Mouse (Mus musculus): Measurements from ENCODE around the gene Clstn2.

DNA sequence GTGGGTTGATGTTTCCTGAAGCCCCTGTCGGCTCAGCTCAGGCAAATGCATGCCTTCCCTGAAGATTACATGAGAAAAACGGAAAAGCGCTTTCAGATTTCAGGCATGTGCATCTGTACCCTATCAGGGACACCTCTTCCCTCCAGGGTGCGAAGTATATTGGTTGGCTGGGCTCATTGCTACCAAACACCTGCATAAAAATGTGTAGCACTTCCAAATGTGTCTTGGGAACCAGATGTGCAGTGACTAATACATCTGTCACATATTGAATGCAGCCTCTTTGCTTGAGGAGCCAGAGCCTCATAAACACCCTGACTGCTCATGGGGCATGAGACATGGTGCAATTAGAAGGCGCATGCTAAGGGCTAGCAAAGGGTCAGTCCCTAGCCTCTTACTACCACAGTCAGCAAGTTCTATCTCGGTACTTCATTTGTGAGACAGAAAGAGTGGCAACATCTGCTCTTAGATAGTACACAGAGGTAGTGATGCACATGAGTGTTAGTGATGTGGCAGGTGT lies 267.7 kb downstream of the Clstn2 start:
- TF ChIP-seq CTCF (conservative IDR thresholded peaks at IDR 0.05; ENCODE audit: insufficient read depth, insufficient read length, low read depth, low read length): no peak
- TF ChIP-seq POLR2A (IDR thresholded peaks at IDR 0.05; ENCODE audit: low read depth, low read length): no peak
